Mouse (Mus musculus) megakaryocyte, embryonic 14.5 days (primary cell): ENCODE results near the gene Egfr.

Experiments
- FLI1 ChIP-seq: IDR thresholded peaks from 2 replicates; pipeline ENCODE4 v1.6.1; 2012; ENCODE audit warnings: low read length, inconsistent platforms, mixed read lengths
- GATA1 ChIP-seq: IDR thresholded peaks from 3 replicates; pipeline ENCODE4 v1.6.1; 2012; ENCODE audit warnings: mixed read lengths, low read length, inconsistent platforms, borderline replicate concordance

DNA sequence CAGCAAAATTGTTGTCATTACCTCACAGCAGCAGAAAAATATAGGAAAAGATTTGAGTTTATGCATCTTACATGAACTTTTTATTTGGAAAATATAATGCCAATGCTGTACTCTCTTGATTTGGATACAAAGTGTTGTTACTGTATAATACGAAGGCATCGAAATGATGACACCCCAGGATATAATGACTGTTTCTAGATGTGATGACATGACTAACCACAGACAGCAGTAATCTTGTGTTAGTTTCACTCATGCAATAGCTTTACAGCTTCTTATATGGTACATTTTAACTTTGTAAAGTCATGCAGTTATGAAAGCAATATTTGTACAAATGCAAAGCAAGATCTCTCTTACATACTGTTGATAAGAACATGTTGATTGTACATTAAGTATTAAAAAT lies 165.5 kb downstream of the Egfr start:
- no peak for TF ChIP-seq GATA1
- TF ChIP-seq FLI1 = no peak
